Mouse (Mus musculus) lung, embryonic 16.5 days (tissue): Measurements from ENCODE around the gene Kmt5a. TPM values are rescaled to one million over a fixed set of nuclear protein-coding genes. Genes with fewer than 3 reads are reported as not detected.

Experiments used
- ATAC-seq: fragments of 200-750 bp; cut with Nextera tagmentation; 2 replicates; pipeline ENCODE4 v1.8.0; 2017; ENCODE audit warnings: low read depth, mild to moderate bottlenecking, moderate library complexity
- H3K27ac ChIP-seq: fragments of 300-500 bp; sonication (generic); 2 replicates; pipeline ENCODE4 v1.5.1; 2014; ENCODE audit warnings: mild to moderate bottlenecking, control low read depth, low read length
- H3K27me3 ChIP-seq: fragments of 300-500 bp; sonication (generic); 2 replicates; pipeline ENCODE4 v1.6.1; 2014; ENCODE audit warnings: low read depth, low read length, mixed read lengths; ENCODE audit not compliant: control insufficient read depth, insufficient read depth
- H3K36me3 ChIP-seq: fragments of 300-500 bp; sonication (generic); 2 replicates; pipeline ENCODE4 v1.6.1; 2014; ENCODE audit warnings: low read length; ENCODE audit not compliant: control insufficient read depth, insufficient read depth
- H3K4me1 ChIP-seq: fragments of 300-500 bp; sonication (generic); replicated peaks from 2 replicates; pipeline ENCODE4 v1.6.1; 2014; ENCODE audit warnings: low read length, mixed read lengths; ENCODE audit not compliant: control insufficient read depth, insufficient read depth
- H3K4me2 ChIP-seq: fragments of 300-500 bp; sonication (generic); 2 replicates; pipeline ENCODE4 v1.6.1; 2014; ENCODE audit warnings: low read depth, low read length, control low read depth
- H3K4me3 ChIP-seq: fragments of 300-500 bp; sonication (generic); 2 replicates; pipeline ENCODE4 v1.5.1; 2014; ENCODE audit warnings: mild to moderate bottlenecking, low read length, control low read depth
- H3K9ac ChIP-seq: fragments of 300-500 bp; sonication (generic); 2 replicates; pipeline ENCODE4 v1.6.1; 2014; ENCODE audit warnings: low read length, control low read depth
- H3K9me3 ChIP-seq: fragments of 300-500 bp; sonication (generic); 2 replicates; pipeline ENCODE4 v1.6.1; 2016; ENCODE audit warnings: low read length; ENCODE audit not compliant: control insufficient read depth
- WGBS: fragments of 180-500 bp; shearing (Covaris S2); extraction: QIAGEN DNeasy Blood & Tissue Kit; methylation state at CpG from one replicate; pipeline ENCODE4 v1.1.7; 2014; 5-methylcytosine and 5-hydroxymethylcytosine counted together
- polyA plus RNA-seq: library from polyadenylated mRNA; unstranded; fragments of >200 nt; fragmentation: Nextera tagmentation; extraction: Ambion mirVana; gene quantifications from 2 replicates; pipeline ENCODE4 v1.2.1, GENCODE M21; 2015

The Kmt5a gene
- polyA plus RNA-seq, 1 experiment from 2014 or later: 32.2 TPM

GRCm38 (mm10) chr5:124425412-124426259 is 14.1 kb upstream of the Kmt5a start, which contains the start of gene Sbno1:
Sbno1 (minus strand) TSS chr5:124426001.
- no peaks in the 10 kb centered on the region for H3K27me3 ChIP-seq
- peak; percentile 96 for ATAC-seq
- peak within 1 kb of the TSS; percentile 91 for H3K4me2 ChIP-seq
- no peaks in the 10 kb centered on the region for H3K9me3 ChIP-seq
- 0% methylated on average over 39 of the region's 81 CpGs for WGBS
- H3K36me3 ChIP-seq: 0 out of 2 replicates have a peak, but pooled peaks cover 4% of the 10 kb centered on the region
- H3K9ac ChIP-seq: peak within 1 kb of the TSS; percentile 91
- H3K27ac ChIP-seq: peak within 1 kb of the TSS; percentile 94
- peaks cover 9% of the 10 kb centered on the region; the same call in 1 of the 2 replicates for H3K4me1 ChIP-seq
- peak within 1 kb of the TSS; percentile 100 for H3K4me3 ChIP-seq

- H3K36me3 ChIP-seq: 0 out of 2 replicates have a peak, but pooled peaks cover 4% of the 10 kb centered on the region
- no peaks in the 10 kb centered on the region for H3K9me3 ChIP-seq
- peak overlapping the region; percentile 100 for H3K4me3 ChIP-seq
- 86% methylated on average over 10 of the region's 10 CpGs for WGBS
- H3K27ac ChIP-seq: no peak overlapping the region
- H3K4me2 ChIP-seq: peak overlapping the region; percentile 41
- peaks cover 9% of the 10 kb centered on the region; the same call in 1 of the 2 replicates for H3K4me1 ChIP-seq
- no peak for ATAC-seq
- H3K27me3 ChIP-seq: no peaks in the 10 kb centered on the region
- H3K9ac ChIP-seq: peak overlapping the region; percentile 17; the same call in 1 of the 2 replicates
Observed at GRCm38 (mm10) chr5:124426475-124427071, 13.2 kb upstream of the Kmt5a start.

GRCm38 (mm10) chr5:124432398-124433012 is 7.2 kb upstream of the Kmt5a start:
- H3K27ac ChIP-seq: no peak overlapping the region
- H3K4me2 ChIP-seq: no peak overlapping the region
- H3K4me3 ChIP-seq: no peak overlapping the region
- no peaks in the 10 kb centered on the region for H3K27me3 ChIP-seq
- peak; percentile 75; the same call in 1 of the 2 replicates for ATAC-seq
- H3K4me1 ChIP-seq: no peaks in the 10 kb centered on the region
- H3K36me3 ChIP-seq: no peaks in the 10 kb centered on the region
- no peak overlapping the region for H3K9ac ChIP-seq
- no peaks in the 10 kb centered on the region for H3K9me3 ChIP-seq

GRCm38 (mm10) chr5:124433048-124433447 is 6.7 kb upstream of the Kmt5a start:
- no peak overlapping the region for H3K27ac ChIP-seq
- no peak overlapping the region for H3K9ac ChIP-seq
- no peak overlapping the region for H3K4me2 ChIP-seq
- WGBS: 54% methylated on average over 2 of the region's 2 CpGs
- no peaks in the 10 kb centered on the region for H3K9me3 ChIP-seq
- no peaks in the 10 kb centered on the region for H3K27me3 ChIP-seq
- ATAC-seq: 0 out of 2 replicates have a peak, but pooled peaks have one; percentile 8
- H3K36me3 ChIP-seq: no peaks in the 10 kb centered on the region
- H3K4me1 ChIP-seq: no peaks in the 10 kb centered on the region
- no peak overlapping the region for H3K4me3 ChIP-seq

GRCm38 (mm10) chr5:124438229-124438628 is 1.5 kb upstream of the Kmt5a start:
- H3K27ac ChIP-seq: peak overlapping the region; percentile 79
- 78% methylated on average over 5 of the region's 5 CpGs for WGBS
- H3K9me3 ChIP-seq: no peaks in the 10 kb centered on the region
- no peak for ATAC-seq
- H3K4me3 ChIP-seq: no peak overlapping the region
- H3K27me3 ChIP-seq: no peaks in the 10 kb centered on the region
- H3K9ac ChIP-seq: peak overlapping the region; percentile 44; the same call in 1 of the 2 replicates
- H3K36me3 ChIP-seq: no peaks in the 10 kb centered on the region
- no peak overlapping the region for H3K4me2 ChIP-seq
- H3K4me1 ChIP-seq: peaks cover 10% of the 10 kb centered on the region; the same call in 1 of the 2 replicates

- peak overlapping the region; percentile 85 for H3K4me2 ChIP-seq
- H3K9ac ChIP-seq: peak overlapping the region; percentile 44; the same call in 1 of the 2 replicates
- WGBS: 63% methylated on average over 5 of the region's 5 CpGs
- H3K4me1 ChIP-seq: peaks cover 10% of the 10 kb centered on the region; the same call in 1 of the 2 replicates
- no peaks in the 10 kb centered on the region for H3K36me3 ChIP-seq
- no peaks in the 10 kb centered on the region for H3K9me3 ChIP-seq
- peak overlapping the region; percentile 79 for H3K27ac ChIP-seq
- no peaks in the 10 kb centered on the region for H3K27me3 ChIP-seq
- ATAC-seq: no peak
- peak overlapping the region; percentile 90; the same call in 1 of the 2 replicates for H3K4me3 ChIP-seq
Observed at GRCm38 (mm10) chr5:124438746-124439145, 984 bp upstream of the Kmt5a start.

GRCm38 (mm10) chr5:124440094-124440701 is 468 bp downstream of the Kmt5a start:
- Histone ChIP-seq H3K27ac (peak overlapping the region; percentile 94), H3K36me3 (no peaks in the 10 kb centered on the region), H3K9me3 (no peaks in the 10 kb centered on the region), H3K4me2 (peak overlapping the region; percentile 85), H3K9ac (peak overlapping the region; percentile 80), H3K4me1 (peaks cover 15% of the 10 kb centered on the region), H3K27me3 (no peaks in the 10 kb centered on the region), H3K4me3 (peak overlapping the region; percentile 90)
- ATAC-seq: peak; percentile 67
- under 1% methylated on average over 30 of the region's 30 CpGs for WGBS

GRCm38 (mm10) chr5:124442628-124443027 is 2.9 kb downstream of the Kmt5a start:
- Histone ChIP-seq H3K4me1 (peaks cover 25% of the 10 kb centered on the region), H3K9me3 (no peaks in the 10 kb centered on the region), H3K4me3 (no peak overlapping the region), H3K27ac (no peak overlapping the region), H3K27me3 (no peaks in the 10 kb centered on the region), H3K36me3 (peaks cover 2% of the 10 kb centered on the region; the same call in 1 of the 2 replicates), H3K9ac (no peak overlapping the region), H3K4me2 (no peak overlapping the region)
- 76% methylated on average over 2 of the region's 2 CpGs for WGBS
- no peak for ATAC-seq
